Mouse (Mus musculus): ENCODE results near the gene Upk3b. TPM values are rescaled to one million over a fixed set of nuclear protein-coding genes. Genes with fewer than 3 reads are reported as not detected.
A peak's percentile ranks its signal among the peaks of the same experiment; 100 is the strongest.
"Not testable (repeated sequence)": the region's sequence is repeated elsewhere in the genome, so short reads cannot be mapped to it uniquely, and the experiment has no call there.

The Upk3b gene
- polyA plus RNA-seq, 1 experiment, result 16.1 TPM

DNA sequence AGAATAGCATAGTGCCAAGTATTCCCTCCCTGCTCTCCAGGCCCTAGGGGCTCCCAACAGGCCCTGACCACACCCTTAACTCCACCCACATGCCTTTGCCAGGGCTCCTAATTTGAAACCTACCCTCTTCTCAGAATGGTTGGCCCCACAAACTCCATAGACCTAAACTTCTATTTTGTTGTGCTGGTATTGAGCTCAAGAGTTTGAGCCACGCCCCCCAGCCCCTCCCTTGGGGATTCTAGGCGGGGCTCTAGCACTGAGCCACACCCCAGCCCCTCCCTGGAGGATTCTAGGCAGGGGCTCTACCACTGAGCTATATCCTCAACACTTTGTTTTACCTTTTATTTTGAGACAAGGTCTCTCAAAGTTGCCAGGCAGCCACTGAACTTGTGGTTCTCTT, 3.0 kb downstream of the Upk3b start:
- no peak for DNase-seq
- H3K27ac ChIP-seq (ENCODE audit: control insufficient read depth, insufficient read depth, low read length), result no peak overlapping the region
- no peaks in the 10 kb centered on the region for H3K4me1 ChIP-seq (replicated peaks; ENCODE audit: control insufficient read depth, insufficient read depth, low read length)
- H3K36me3 ChIP-seq (ENCODE audit: control insufficient read depth, insufficient read depth, low read length), result no peaks in the 10 kb centered on the region
- 72% methylated on average over 2 of the region's 2 CpGs for WGBS
- TF ChIP-seq CTCF (IDR thresholded peaks at IDR 0.05; ENCODE audit: borderline replicate concordance, control insufficient read depth, extremely low read depth, insufficient read depth, low read length, poor library complexity), result no peak
- no peak for TF ChIP-seq POLR2A (IDR thresholded peaks at IDR 0.05; ENCODE audit: control insufficient read depth, extremely low read depth, insufficient read depth, low read length, poor library complexity)
- H3K27me3 ChIP-seq (ENCODE audit: control insufficient read depth, insufficient read depth, low read length), result no peaks in the 10 kb centered on the region
- H3K4me3 ChIP-seq (ENCODE audit: control insufficient read depth, insufficient read depth, low read length), result no peak overlapping the region

GRCm38 (mm10) chr5:136041666-136042065, 3.4 kb downstream of the Upk3b start:
- H3K4me3 ChIP-seq (ENCODE audit: control insufficient read depth, insufficient read depth, low read length), result no peak overlapping the region
- WGBS, result 99% methylated on average over 8 of the region's 8 CpGs
- no peak for DNase-seq
- no peak overlapping the region for H3K27ac ChIP-seq (ENCODE audit: control insufficient read depth, insufficient read depth, low read length)
- no peak for TF ChIP-seq CTCF (IDR thresholded peaks at IDR 0.05; ENCODE audit: borderline replicate concordance, control insufficient read depth, extremely low read depth, insufficient read depth, low read length, poor library complexity)
- no peak for TF ChIP-seq POLR2A (IDR thresholded peaks at IDR 0.05; ENCODE audit: control insufficient read depth, extremely low read depth, insufficient read depth, low read length, poor library complexity)
- no peaks in the 10 kb centered on the region for H3K27me3 ChIP-seq (ENCODE audit: control insufficient read depth, insufficient read depth, low read length)
- no peaks in the 10 kb centered on the region for H3K36me3 ChIP-seq (ENCODE audit: control insufficient read depth, insufficient read depth, low read length)
- H3K4me1 ChIP-seq (replicated peaks; ENCODE audit: control insufficient read depth, insufficient read depth, low read length), result no peaks in the 10 kb centered on the region

DNA sequence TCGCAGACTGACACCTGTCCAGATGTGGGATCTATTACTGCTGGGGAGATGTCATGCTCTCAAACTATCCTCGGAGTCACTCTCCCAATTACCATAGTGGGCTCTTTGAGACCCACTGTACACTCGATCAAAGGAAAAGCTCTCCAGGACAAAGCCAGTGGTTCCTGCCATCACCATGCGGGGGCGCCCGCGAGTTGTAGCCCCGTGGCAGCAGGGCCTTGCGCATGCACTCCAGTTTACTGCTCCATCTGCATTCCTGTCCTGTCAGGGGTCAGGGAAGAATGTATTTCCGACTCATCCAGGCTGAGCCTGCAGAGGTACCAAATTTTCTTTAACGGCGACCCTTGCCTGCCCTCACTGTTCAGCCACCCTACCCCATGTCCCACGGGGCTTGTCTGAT, 6.6 kb downstream of the Upk3b start:
- Histone ChIP-seq H3K36me3 (ENCODE audit: control insufficient read depth, insufficient read depth, low read length) (no peaks in the 10 kb centered on the region), H3K4me3 (ENCODE audit: control insufficient read depth, insufficient read depth, low read length) (no peak overlapping the region), H3K27me3 (ENCODE audit: control insufficient read depth, insufficient read depth, low read length) (no peaks in the 10 kb centered on the region), H3K27ac (ENCODE audit: control insufficient read depth, insufficient read depth, low read length) (no peak overlapping the region), H3K4me1 (replicated peaks; ENCODE audit: control insufficient read depth, insufficient read depth, low read length) (no peaks in the 10 kb centered on the region)
- DNase-seq, result peak; percentile 20
- no peak for TF ChIP-seq POLR2A (IDR thresholded peaks at IDR 0.05; ENCODE audit: control insufficient read depth, extremely low read depth, insufficient read depth, low read length, poor library complexity)
- TF ChIP-seq CTCF (IDR thresholded peaks at IDR 0.05; ENCODE audit: borderline replicate concordance, control insufficient read depth, extremely low read depth, insufficient read depth, low read length, poor library complexity), result 0 out of 2 replicates have a peak, but pooled peaks have one; percentile 30
- 76% methylated on average over 13 of the region's 13 CpGs for WGBS

- TF ChIP-seq CTCF (IDR thresholded peaks at IDR 0.05; ENCODE audit: borderline replicate concordance, control insufficient read depth, extremely low read depth, insufficient read depth, low read length, poor library complexity) (0 out of 2 replicates have a peak, but pooled peaks have one; percentile 46), POLR2A (IDR thresholded peaks at IDR 0.05; ENCODE audit: control insufficient read depth, extremely low read depth, insufficient read depth, low read length, poor library complexity) (no peak)
- peak; percentile 34 for DNase-seq
These were observed 7.1 kb downstream of the Upk3b start for GRCm38 (mm10) chr5:136045408-136045807.

GRCm38 (mm10) chr5:136045987-136046386, 7.7 kb downstream of the Upk3b start:
- TF ChIP-seq POLR2A (IDR thresholded peaks at IDR 0.05; ENCODE audit: control insufficient read depth, extremely low read depth, insufficient read depth, low read length, poor library complexity) (no peak), CTCF (IDR thresholded peaks at IDR 0.05; ENCODE audit: borderline replicate concordance, control insufficient read depth, extremely low read depth, insufficient read depth, low read length, poor library complexity) (peak; percentile 86)
- Histone ChIP-seq H3K4me1 (replicated peaks; ENCODE audit: control insufficient read depth, insufficient read depth, low read length) (no peaks in the 10 kb centered on the region), H3K27ac (ENCODE audit: control insufficient read depth, insufficient read depth, low read length) (no peak overlapping the region), H3K4me3 (ENCODE audit: control insufficient read depth, insufficient read depth, low read length) (no peak overlapping the region), H3K36me3 (ENCODE audit: control insufficient read depth, insufficient read depth, low read length) (no peaks in the 10 kb centered on the region), H3K27me3 (ENCODE audit: control insufficient read depth, insufficient read depth, low read length) (no peaks in the 10 kb centered on the region)
- WGBS, result 5% methylated on average over 10 of the region's 10 CpGs
- peak; percentile 86 for DNase-seq

More at GRCm38 (mm10) chr5:136045408-136045807, 7.1 kb downstream of the Upk3b start:
- 35% methylated on average over 9 of the region's 9 CpGs for WGBS
- no peaks in the 10 kb centered on the region for H3K36me3 ChIP-seq (ENCODE audit: control insufficient read depth, insufficient read depth, low read length)
- H3K4me3 ChIP-seq (ENCODE audit: control insufficient read depth, insufficient read depth, low read length), result no peak overlapping the region
- no peaks in the 10 kb centered on the region for H3K4me1 ChIP-seq (replicated peaks; ENCODE audit: control insufficient read depth, insufficient read depth, low read length)
- no peak overlapping the region for H3K27ac ChIP-seq (ENCODE audit: control insufficient read depth, insufficient read depth, low read length)
- no peaks in the 10 kb centered on the region for H3K27me3 ChIP-seq (ENCODE audit: control insufficient read depth, insufficient read depth, low read length)

DNA sequence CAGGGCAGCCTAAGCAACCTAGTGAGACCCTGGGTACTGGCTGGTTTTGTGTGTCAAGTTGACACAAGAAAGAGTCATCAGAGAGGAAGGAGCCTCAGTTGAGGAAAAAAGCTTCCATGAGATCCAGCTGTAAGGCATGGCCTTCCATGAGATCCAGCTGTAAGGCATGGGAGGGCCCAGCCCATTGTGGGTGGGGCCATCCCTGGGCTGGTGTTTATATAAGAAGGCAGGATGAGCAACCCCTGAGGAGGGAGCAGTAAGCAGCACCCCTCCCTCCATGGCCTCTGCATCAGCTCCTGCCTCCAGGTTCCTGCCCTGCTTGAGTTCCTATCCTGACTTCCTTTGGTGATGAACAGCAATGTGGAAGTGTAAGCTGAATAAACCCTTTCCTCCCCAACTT, 10.2 kb downstream of the Upk3b start:
- DNase-seq; H3K4me3 ChIP-seq (ENCODE audit: control insufficient read depth, insufficient read depth, low read length); H3K27me3 ChIP-seq (ENCODE audit: control insufficient read depth, insufficient read depth, low read length); H3K4me1 ChIP-seq (replicated peaks; ENCODE audit: control insufficient read depth, insufficient read depth, low read length); H3K27ac ChIP-seq (ENCODE audit: control insufficient read depth, insufficient read depth, low read length); H3K36me3 ChIP-seq (ENCODE audit: control insufficient read depth, insufficient read depth, low read length): not testable (repeated sequence)

DNA sequence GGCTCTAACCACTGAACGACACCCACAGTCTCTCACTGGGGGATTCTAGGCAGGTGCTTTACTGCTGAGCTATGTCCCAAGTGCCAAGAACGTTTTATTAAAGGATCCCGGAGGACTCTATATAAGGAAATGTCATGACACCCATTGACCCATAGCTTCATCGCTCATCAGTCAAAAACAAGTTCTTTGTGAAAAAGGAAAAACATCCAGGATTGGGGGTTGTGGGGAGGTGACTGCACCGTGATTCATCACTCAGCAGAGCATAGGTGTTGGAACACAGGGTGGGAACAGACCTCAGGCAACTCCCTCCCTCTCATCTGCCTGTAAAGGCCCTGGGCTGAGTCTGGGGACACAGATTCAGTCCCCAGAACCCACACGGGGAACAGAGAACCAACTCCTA, 11.6 kb downstream of the Upk3b start:
- no peak for DNase-seq
- WGBS, result 89% methylated on average over 6 of the region's 6 CpGs
- Histone ChIP-seq H3K4me1 (replicated peaks; ENCODE audit: control insufficient read depth, insufficient read depth, low read length) (0 out of 2 replicates have a peak, but pooled peaks cover 3% of the 10 kb centered on the region), H3K36me3 (ENCODE audit: control insufficient read depth, insufficient read depth, low read length) (no peaks in the 10 kb centered on the region), H3K27ac (ENCODE audit: control insufficient read depth, insufficient read depth, low read length) (no peak overlapping the region), H3K27me3 (ENCODE audit: control insufficient read depth, insufficient read depth, low read length) (no peaks in the 10 kb centered on the region), H3K4me3 (ENCODE audit: control insufficient read depth, insufficient read depth, low read length) (no peak overlapping the region)
- TF ChIP-seq POLR2A (IDR thresholded peaks at IDR 0.05; ENCODE audit: control insufficient read depth, extremely low read depth, insufficient read depth, low read length, poor library complexity), result no peak
- no peak for TF ChIP-seq CTCF (IDR thresholded peaks at IDR 0.05; ENCODE audit: borderline replicate concordance, control insufficient read depth, extremely low read depth, insufficient read depth, low read length, poor library complexity)
